Mouse (Mus musculus) heart, postnatal 0 days (tissue): Measurements from ENCODE around the gene Ticam1. TPM values are rescaled to one million over a fixed set of nuclear protein-coding genes. Genes with fewer than 3 reads are reported as not detected.

Experiments
- ATAC-seq: fragments of 200-750 bp; cut with Nextera tagmentation; 2 replicates; pipeline ENCODE4 v1.8.0; 2017; ENCODE audit warnings: low read depth, moderate number of reproducible peaks, moderate library complexity; ENCODE audit not compliant: insufficient read depth
- DNase-seq: peaks from one replicate; pipeline ENCODE4 v3.0.0-alpha.2; 2016; ENCODE audit warnings: low spot score
- H3K27ac ChIP-seq: fragments of 300-500 bp; sonication (generic); 2 replicates; pipeline ENCODE4 v1.5.1; 2014; ENCODE audit warnings: low read depth, mild to moderate bottlenecking
- H3K27me3 ChIP-seq: fragments of 300-500 bp; sonication (generic); 2 replicates; pipeline ENCODE4 v1.6.1; 2014; ENCODE audit warnings: low read length, mixed read lengths; ENCODE audit not compliant: control insufficient read depth, insufficient read depth
- H3K36me3 ChIP-seq: fragments of 300-500 bp; sonication (generic); replicated peaks from 2 replicates; pipeline ENCODE4 v1.6.1; 2014; ENCODE audit warnings: low read length, mixed read lengths; ENCODE audit not compliant: control insufficient read depth, insufficient read depth
- H3K4me1 ChIP-seq: fragments of 300-500 bp; sonication (generic); 2 replicates; pipeline ENCODE4 v1.6.1; 2014; ENCODE audit warnings: antibody characterized with exemption; ENCODE audit not compliant: control insufficient read depth, insufficient read depth
- H3K4me2 ChIP-seq: fragments of 300-500 bp; sonication (generic); 2 replicates; pipeline ENCODE4 v1.6.1; 2014; ENCODE audit warnings: low read depth, mild to moderate bottlenecking, low read length, moderate library complexity
- H3K4me3 ChIP-seq: fragments of 300-500 bp; sonication (generic); 2 replicates; pipeline ENCODE4 v1.5.1; 2014; ENCODE audit warnings: low read depth, low read length
- H3K9ac ChIP-seq: fragments of 300-500 bp; sonication (generic); replicated peaks from 2 replicates; pipeline ENCODE4 v1.6.1; 2014; ENCODE audit warnings: low read depth, low read length, mixed read lengths
- H3K9me3 ChIP-seq: fragments of 300-500 bp; sonication (generic); replicated peaks from 2 replicates; pipeline ENCODE4 v1.6.1; 2016; ENCODE audit warnings: low read length; ENCODE audit not compliant: control insufficient read depth
- CTCF ChIP-seq: IDR thresholded peaks from 2 replicates; pipeline ENCODE4 v1.5.1; 2016; ENCODE audit warnings: antibody characterized with exemption, control low read depth, low read depth
- EP300 ChIP-seq: IDR thresholded peaks from 2 replicates; pipeline ENCODE4 v1.6.1; 2016; ENCODE audit warnings: antibody characterized with exemption, low read depth
- WGBS: fragments of 180-500 bp; shearing (Covaris S2); extraction: QIAGEN DNeasy Blood & Tissue Kit; methylation state at CpG from one replicate; pipeline ENCODE4 v1.1.7; 2014; 5-methylcytosine and 5-hydroxymethylcytosine counted together
- polyA plus RNA-seq: library from polyadenylated mRNA; unstranded; fragments of >200 nt; fragmentation: Nextera tagmentation; extraction: Ambion mirVana; gene quantifications from 2 replicates; pipeline ENCODE4 v1.2.1, GENCODE M21; 2015
- total RNA-seq: library from RNA; depleted of rRNA; stranded (reverse); fragments of >200 nt; gene quantifications from 2 replicates; pipeline ENCODE4 v1.2.3, GENCODE M21; 2014; ENCODE audit warnings: low replicate concordance

Ticam1 gene
- total and polyA plus RNA-seq, 2 experiments from 2014 or later, result 4.4 to 13.8 TPM

GRCm38 (mm10) chr17:56292531-56293222 lies 16.1 kb upstream of the Ticam1 start, which contains the start of gene Plin3:
Gene Plin3, minus strand, starts transcription at chr17:56292873.
- H3K4me3 ChIP-seq, result no peak within 1 kb of the TSS
- peak within 1 kb of the TSS; percentile 93 for H3K27ac ChIP-seq
- no peak within 1 kb of the TSS; the same call in 1 of the 2 replicates for H3K4me2 ChIP-seq
- ATAC-seq (no peak), DNase-seq (no peak)
- H3K4me1 ChIP-seq, result peaks cover 24% of the 10 kb centered on the region
- no peaks in the 10 kb centered on the region for H3K27me3 ChIP-seq
- 88% methylated on average over 4 of the region's 4 CpGs for WGBS
- TF ChIP-seq EP300 (no peak), CTCF (no peak)
- peak within 1 kb of the TSS; percentile 35; the same call in 1 of the 2 replicates for H3K9ac ChIP-seq
- no peaks in the 10 kb centered on the region for H3K9me3 ChIP-seq
- no peaks in the 10 kb centered on the region for H3K36me3 ChIP-seq

- peaks cover 27% of the 10 kb centered on the region for H3K4me1 ChIP-seq
- peak overlapping the region; percentile 35; the same call in 1 of the 2 replicates for H3K9ac ChIP-seq
- no peak overlapping the region for H3K4me3 ChIP-seq
- H3K36me3 ChIP-seq, result peaks cover 2% of the 10 kb centered on the region; the same call in 1 of the 2 replicates
- no peak overlapping the region; the same call in 1 of the 2 replicates for H3K4me2 ChIP-seq
- WGBS, result 78% methylated on average over 7 of the region's 7 CpGs
- no peaks in the 10 kb centered on the region for H3K27me3 ChIP-seq
- H3K27ac ChIP-seq, result peak overlapping the region; percentile 93
- ATAC-seq (no peak), DNase-seq (no peak)
- H3K9me3 ChIP-seq, result no peaks in the 10 kb centered on the region
- TF ChIP-seq EP300, result no peak
These were observed 15.4 kb upstream of the Ticam1 start for GRCm38 (mm10) chr17:56291826-56292475.

- Histone ChIP-seq H3K9me3 (no peaks in the 10 kb centered on the region), H3K27me3 (no peaks in the 10 kb centered on the region), H3K27ac (peak overlapping the region; percentile 93), H3K4me3 (no peak overlapping the region), H3K36me3 (peaks cover 10% of the 10 kb centered on the region), H3K4me1 (peaks cover 27% of the 10 kb centered on the region), H3K9ac (peak overlapping the region; percentile 35), H3K4me2 (peak overlapping the region; percentile 70)
- WGBS, result 5% methylated on average over 16 of the region's 16 CpGs
- DNase-seq (peak; percentile 95), ATAC-seq (peak; percentile 87)
- TF ChIP-seq EP300, result 0 out of 2 replicates have a peak, but pooled peaks have one; percentile 31
- peak; percentile 89 for TF ChIP-seq CTCF
These were observed 14.6 kb upstream of the Ticam1 start for GRCm38 (mm10) chr17:56291171-56291511.

- TF ChIP-seq CTCF (no peak), EP300 (peak; percentile 14; the same call in 1 of the 2 replicates)
- Histone ChIP-seq H3K4me3 (peak overlapping the region; percentile 58), H3K4me2 (peak overlapping the region; percentile 70), H3K4me1 (peaks cover 27% of the 10 kb centered on the region), H3K27me3 (no peaks in the 10 kb centered on the region), H3K27ac (peak overlapping the region; percentile 93), H3K36me3 (peaks cover 16% of the 10 kb centered on the region), H3K9me3 (no peaks in the 10 kb centered on the region), H3K9ac (peak overlapping the region; percentile 57)
- WGBS, result 3% methylated on average over 17 of the region's 17 CpGs
- DNase-seq, result peak; percentile 92
- peak; percentile 89 for ATAC-seq
These were observed 14.0 kb upstream of the Ticam1 start for GRCm38 (mm10) chr17:56290388-56291170.
